Mouse (Mus musculus) heart, embryonic 14.5 days (tissue): Measurements from ENCODE around the gene Uspl1. TPM values are rescaled to one million over a fixed set of nuclear protein-coding genes. Genes with fewer than 3 reads are reported as not detected.

Source experiments
- ATAC-seq: fragments of 200-750 bp; cut with Nextera tagmentation; 2 replicates; pipeline ENCODE4 v1.8.0; 2017; ENCODE audit warnings: low read depth, moderate TSS enrichment; ENCODE audit not compliant: insufficient number of reproducible peaks, insufficient read depth, low FRiP score
- H3K27ac ChIP-seq, 2 experiments: fragments of 200-500 bp in 1 of 2; fragments of 300-500 bp in 1 of 2; sonication (generic) in 1 of 2; replicated peaks in 1 of 2; 2 replicates each; pipeline ENCODE4 v1.5.1; 2012 to 2014; ENCODE audit warnings: low read depth in 2 of 2, low read length in 2 of 2, control low read depth in 1 of 2, mild to moderate bottlenecking in 1 of 2, mixed read lengths in 1 of 2; ENCODE audit not compliant: control insufficient read depth in 1 of 2, insufficient read depth in 1 of 2
- H3K27me3 ChIP-seq: fragments of 300-500 bp; sonication (generic); 2 replicates; pipeline ENCODE4 v1.6.1; 2014; ENCODE audit warnings: mild to moderate bottlenecking, low read length, control low read depth; ENCODE audit not compliant: control insufficient read depth, insufficient read depth
- H3K36me3 ChIP-seq: fragments of 300-500 bp; sonication (generic); 2 replicates; pipeline ENCODE4 v1.6.1; 2014; ENCODE audit warnings: mild to moderate bottlenecking, control low read depth, low read length, mixed read lengths; ENCODE audit not compliant: control insufficient read depth, insufficient read depth
- H3K4me1 ChIP-seq, 2 experiments: fragments of 200-500 bp in 1 of 2; fragments of 300-500 bp in 1 of 2; sonication (generic) in 1 of 2; 2 replicates each; pipeline ENCODE4 v1.6.1; 2012 to 2014; ENCODE audit warnings: low read length in 2 of 2, control low read depth in 1 of 2, mixed read lengths in 1 of 2; ENCODE audit not compliant: control insufficient read depth in 2 of 2, insufficient read depth in 2 of 2
- H3K4me2 ChIP-seq: fragments of 300-500 bp; sonication (generic); 2 replicates; pipeline ENCODE4 v1.6.1; 2014; ENCODE audit warnings: mild to moderate bottlenecking, low read length
- H3K4me3 ChIP-seq, 2 experiments: fragments of 200-500 bp in 1 of 2; fragments of 300-500 bp in 1 of 2; sonication (generic) in 1 of 2; 2 replicates each; pipeline ENCODE4 v1.5.1; 2012 to 2014; ENCODE audit warnings: low read length in 2 of 2, mild to moderate bottlenecking in 2 of 2, control low read depth in 1 of 2, low read depth in 1 of 2, moderate library complexity in 1 of 2; ENCODE audit not compliant: control insufficient read depth in 1 of 2, insufficient read depth in 1 of 2
- H3K9ac ChIP-seq: fragments of 300-500 bp; sonication (generic); 2 replicates; pipeline ENCODE4 v1.6.1; 2014; ENCODE audit warnings: mild to moderate bottlenecking, low read length
- H3K9me3 ChIP-seq: fragments of 300-500 bp; sonication (generic); 2 replicates; pipeline ENCODE4 v1.6.1; 2016; ENCODE audit warnings: low read length, control low read depth; ENCODE audit not compliant: control insufficient read depth
- WGBS: fragments of 180-500 bp; shearing (Covaris S2); extraction: QIAGEN DNeasy Blood & Tissue Kit; methylation state at CpG from one replicate; pipeline ENCODE4 v1.1.7; 2014; 5-methylcytosine and 5-hydroxymethylcytosine counted together
- microRNA-seq: library from miRNA; unstranded; fragments of <30 nt; microRNA quantifications from one replicate; pipeline ENCODE4, GENCODE M21; 2016
- polyA plus RNA-seq: library from polyadenylated mRNA; unstranded; fragments of >200 nt; fragmentation: Nextera tagmentation; extraction: Ambion mirVana; gene quantifications from 2 replicates; pipeline ENCODE4 v1.2.1, GENCODE M21; 2014

Uspl1 gene
- polyA plus RNA-seq, 1 experiment from 2014 or later, result 35.2 TPM

- Histone ChIP-seq H3K4me3 (no peak overlapping the region), H3K27ac (no peak overlapping the region), H3K4me2 (no peak overlapping the region), H3K9ac (no peak overlapping the region), H3K36me3 (no peaks in the 10 kb centered on the region), H3K9me3 (no peaks in the 10 kb centered on the region), H3K4me1 (peaks cover 0 to 3% of the 10 kb centered on the region in 2 experiments; a peak in 2 of 4 replicates), H3K27me3 (no peaks in the 10 kb centered on the region)
- WGBS, result 61% methylated on average over 6 of the region's 6 CpGs
- no peak for ATAC-seq
These were observed 77.7 kb downstream of the Uspl1 start for GRCm38 (mm10) chr5:149261866-149262265.

DNA sequence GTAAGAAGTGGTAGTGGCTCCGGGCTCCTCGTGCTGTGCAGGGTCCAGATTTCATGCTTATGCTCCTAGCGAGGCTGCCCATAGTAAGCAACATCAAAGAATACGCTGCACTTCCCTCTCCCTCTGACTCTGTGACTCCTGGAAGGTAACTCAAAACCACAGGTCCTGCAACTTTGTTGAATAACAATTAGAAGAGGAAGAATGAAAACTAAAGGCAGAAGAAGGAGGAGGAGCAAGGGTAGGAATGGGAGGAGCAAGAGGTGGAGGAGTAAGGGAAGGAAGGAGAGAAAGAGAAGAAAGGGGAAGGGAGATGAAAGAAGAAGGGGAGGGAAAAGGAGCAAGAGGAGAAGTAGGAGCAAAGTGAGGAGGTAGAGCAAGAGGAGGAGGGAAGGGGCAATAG lies 80.3 kb downstream of the Uspl1 start, which contains the start of gene Alox5ap:
Alox5ap (plus strand) TSS at position 363 of the 400 bp plus-strand sequence.
- Histone ChIP-seq H3K4me1 (no peaks in the 10 kb centered on the region; a peak in 1 of 4 replicates), H3K4me3 (no peak within 1 kb of the TSS), H3K9ac (no peak within 1 kb of the TSS), H3K9me3 (no peaks in the 10 kb centered on the region), H3K27me3 (no peaks in the 10 kb centered on the region), H3K4me2 (no peak within 1 kb of the TSS), H3K36me3 (no peaks in the 10 kb centered on the region), H3K27ac (no peak within 1 kb of the TSS)
- ATAC-seq, result no peak
- WGBS, result 54% methylated on average over 4 of the region's 4 CpGs

DNA sequence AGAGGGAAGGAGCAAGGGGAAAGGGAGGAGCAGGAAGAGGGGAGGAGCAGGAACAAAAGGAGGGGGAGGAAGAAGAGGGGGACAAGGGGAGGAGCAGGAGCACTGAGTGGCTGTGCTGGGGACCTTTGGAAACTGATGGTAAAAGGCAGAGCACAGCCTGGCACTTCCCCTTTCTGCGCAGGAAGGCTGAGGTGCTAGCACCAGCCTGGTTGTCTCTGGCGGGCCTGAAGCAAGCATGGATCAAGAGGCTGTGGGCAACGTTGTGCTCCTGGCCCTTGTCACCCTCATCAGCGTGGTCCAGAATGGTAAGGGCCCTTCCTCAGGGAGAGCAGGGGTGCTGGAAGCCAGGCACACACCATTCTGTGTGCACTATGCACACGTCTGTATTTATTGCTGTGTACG lies 80.7 kb downstream of the Uspl1 start:
- Histone ChIP-seq H3K27ac (no peak overlapping the region), H3K4me3 (no peak overlapping the region), H3K27me3 (no peaks in the 10 kb centered on the region), H3K4me2 (no peak overlapping the region), H3K9me3 (no peaks in the 10 kb centered on the region), H3K36me3 (no peaks in the 10 kb centered on the region), H3K4me1 (no peaks in the 10 kb centered on the region; a peak in 1 of 4 replicates), H3K9ac (no peak overlapping the region)
- ATAC-seq, result no peak
- 57% methylated on average over 5 of the region's 6 CpGs for WGBS

Small RNA genes within 50 kb of the gene (microRNA-seq; reads per million reads assigned to microRNA genes)
- not detected for gene Gm24105

Other genes with a start within 250 kb of the Uspl1 start
- 1.4 TPM in 1 of 2 replicates, not detected in the other for gene Gm42791, start 189.2 kb upstream of the Uspl1 start, polyA plus RNA-seq
- 751 and 792 TPM in 2 replicates for gene Hmgb1, start 139 bp downstream of the Uspl1 start, polyA plus RNA-seq
- 7.2 and 9.2 TPM in 2 replicates for gene Alox5ap, start 80.4 kb downstream of the Uspl1 start, polyA plus RNA-seq
- gene Medag, start 227.4 kb downstream of the Uspl1 start, polyA plus RNA-seq, result 2.2 TPM in 2 replicates